In genomic region chr8:117532381-117532972, GRCm38 (mm10) we compare ENCODE assay signal across 17 mouse cellular contexts. TPM values are rescaled to one million over a fixed set of nuclear protein-coding genes. Genes with fewer than 3 reads are reported as not detected.
A peak's percentile ranks its signal among the peaks of the same experiment; 100 is the strongest.
DNase-seq lines count a peak whose midpoint lies in the region; ATAC-seq and TF ChIP-seq lines count a peak whose summit lies in the region.
"Had no signal": no experiment of that assay in that cellular context is flagged by ENCODE, and none has a peak within 500 bp of the region (broad histone marks: within the 10 kb centered on the region; RNA-seq: fewer than 3 reads in every experiment).

No protein-coding gene starts in this region.

- H3K79me2 ChIP-seq in heart, adult 2 months (replicated peaks; ENCODE audit: control insufficient read depth, insufficient read depth, low read length) = no peaks in the 10 kb centered on the region
- peaks cover 89% of the 10 kb centered on the region for H3K79me2 ChIP-seq in CH12.LX (replicated peaks; ENCODE audit: control insufficient read depth, extremely low read depth, insufficient read depth, poor library complexity, severe bottlenecking)

- peaks cover 12% of the 10 kb centered on the region for H3K4me1 ChIP-seq in heart, embryonic 16.5 days (ENCODE audit: control insufficient read depth, insufficient read depth, low read length)
- H3K4me1 ChIP-seq in heart, adult 2 months (ENCODE audit: control insufficient read depth, insufficient read depth, low read length) = no peaks in the 10 kb centered on the region; the same call in 1 of the 2 replicates
- H3K4me1 ChIP-seq in CH12.LX (ENCODE audit: control insufficient read depth in 1 of 2, insufficient read depth in 2 of 2) = peaks cover 41 to 76% of the 10 kb centered on the region in 2 experiments
- H3K4me1 ChIP-seq: lung, embryonic 15.5 days; stomach, embryonic 15.5 days had no signal

- TF ChIP-seq POLR2A in heart, adult 2 months (IDR thresholded peaks at IDR 0.05; ENCODE audit: insufficient read depth, low read depth, low read length) = no peak
- no peak for TF ChIP-seq POLR2A in CH12.LX (IDR thresholded peaks at IDR 0.05; ENCODE audit: low read depth, low read length)

- TF ChIP-seq RAD21 in CH12.LX (IDR thresholded peaks at IDR 0.05; ENCODE audit: low read depth, low read length) = no peak

- ATAC-seq in heart, embryonic 16.5 days (replicated peaks; ENCODE audit: extremely low read depth, insufficient read depth, low FRiP score) = no peak
- peak; percentile 38 for ATAC-seq in megakaryocyte progenitor cell, adult 5-6 weeks (replicated peaks; ENCODE audit: poor library complexity)
- ATAC-seq: forebrain, embryonic 14.5 days; liver, embryonic 12.5 days had no signal

- no peak for TF ChIP-seq EP300 in heart, adult 2 months (IDR thresholded peaks at IDR 0.05; ENCODE audit: insufficient read depth, low read depth, low read length)
- TF ChIP-seq EP300 in CH12.LX (IDR thresholded peaks at IDR 0.05; ENCODE audit: low read length) = no peak

- H3K9me3 ChIP-seq in heart, embryonic 16.5 days (replicated peaks; ENCODE audit: control insufficient read depth, low read length) = no peaks in the 10 kb centered on the region
- H3K9me3 ChIP-seq in CH12.LX (replicated peaks; ENCODE audit: low read length) = peaks cover 16% of the 10 kb centered on the region
- H3K9me3 ChIP-seq: limb, embryonic 10.5 days; liver, embryonic 12.5 days; lung, embryonic 15.5 days; stomach, embryonic 15.5 days had no signal

- no peak overlapping the region for H3K9ac ChIP-seq in heart, embryonic 16.5 days (ENCODE audit: low read length)
- H3K9ac ChIP-seq in heart, adult 2 months (ENCODE audit: low read depth, low read length) = no peak overlapping the region
- H3K9ac ChIP-seq in CH12.LX (ENCODE audit: insufficient read depth, low read depth) = no peak overlapping the region
- H3K9ac ChIP-seq: liver, embryonic 12.5 days; lung, embryonic 15.5 days; stomach, embryonic 15.5 days had no signal

- no peak for TF ChIP-seq CTCF in heart, adult 2 months (IDR thresholded peaks at IDR 0.05)
- no peak for TF ChIP-seq CTCF in CH12.LX (conservative IDR thresholded peaks at IDR 0.05 in 1 of 2, IDR thresholded peaks at IDR 0.05 in 1 of 2; ENCODE audit: low read depth in 2 of 2, low read length in 2 of 2)

- no peak overlapping the region for H3K4me3 ChIP-seq in heart, embryonic 16.5 days (ENCODE audit: low read length)
- no peak overlapping the region for H3K4me3 ChIP-seq in heart, adult 2 months
- H3K4me3 ChIP-seq in CH12.LX (replicated peaks in 1 of 3; ENCODE audit: low read depth in 2 of 3, low read length in 2 of 3, poor library complexity in 1 of 3) = no peak overlapping the region
- H3K4me3 ChIP-seq: limb, embryonic 10.5 days; liver, embryonic 12.5 days; lung, embryonic 15.5 days; stomach, embryonic 15.5 days had no signal

- dilution Hi-C loops in CH12.LX (cut with MboI; ENCODE audit: extremely low pct_ligation_motif_present, extremely low pct_unique_long_range_greater_than_20kb, low sequenced_read_pairs) = no loop called here

- no peaks in the 10 kb centered on the region for H3K36me3 ChIP-seq in heart, embryonic 16.5 days (ENCODE audit: control insufficient read depth, insufficient read depth)
- no peaks in the 10 kb centered on the region for H3K36me3 ChIP-seq in heart, adult 2 months (ENCODE audit: control insufficient read depth, insufficient read depth, low read length)
- H3K36me3 ChIP-seq in CH12.LX (replicated peaks in 1 of 2; ENCODE audit: control insufficient read depth in 1 of 2, insufficient read depth in 1 of 2, low read length in 1 of 2) = peaks cover 13 to 43% of the 10 kb centered on the region in 2 experiments
- H3K36me3 ChIP-seq: limb, embryonic 10.5 days; liver, embryonic 12.5 days; lung, embryonic 15.5 days; stomach, embryonic 15.5 days had no signal

- in situ Hi-C loops in CH12.LX (cut with MboI; ENCODE audit: low pct_ligation_motif_present, low pct_unique_long_range_greater_than_20kb, low sequenced_read_pairs) = no loop called here

- H3K4me2 ChIP-seq in heart, embryonic 16.5 days (ENCODE audit: low read depth, low read length) = no peak overlapping the region
- H3K4me2 ChIP-seq in CH12.LX (ENCODE audit: insufficient read depth, low read depth, poor library complexity, severe bottlenecking) = no peak overlapping the region
- H3K4me2 ChIP-seq: liver, embryonic 12.5 days; lung, embryonic 15.5 days; stomach, embryonic 15.5 days had no signal

- no peak for DNase-seq in heart, adult 2 months
- no peak for DNase-seq in CH12.LX (ENCODE audit: extremely low read depth)
- peak; percentile 80 for DNase-seq in thymus, postnatal 0 days (ENCODE audit: low spot score)
- DNase-seq in urinary bladder, postnatal 10 days (ENCODE audit: low spot score) = no peak
- DNase-seq in gastrocnemius, adult 8-10 months (ENCODE audit: low spot score in 2 of 2) = no peak
- no peak for DNase-seq in layer of hippocampus, postnatal 36 days
- DNase-seq: cerebellum, postnatal 25 days; kidney, adult 8-10 months; kidney, postnatal 4 days; right cerebral cortex, postnatal 25 days had no signal

- peak overlapping the region; percentile 42; the same call in 1 of the 2 replicates for H3K27ac ChIP-seq in heart, embryonic 16.5 days (ENCODE audit: low read length)
- no peak overlapping the region for H3K27ac ChIP-seq in heart, adult 2 months
- peak overlapping the region; percentile 33; the same call in 1 of the 2 replicates for H3K27ac ChIP-seq in CH12.LX (ENCODE audit: insufficient read depth, low read depth)
- H3K27ac ChIP-seq: limb, embryonic 10.5 days; liver, embryonic 12.5 days; lung, embryonic 15.5 days; stomach, embryonic 15.5 days had no signal

- intact Hi-C loops in heart, adult 2 months (cut with DNase I) = no loop called here

- 74% methylated on average over 15 of the region's 15 CpGs for WGBS in heart, embryonic 16.5 days
- 84% methylated on average over 15 of the region's 15 CpGs for WGBS in heart, adult 2 months

- no peaks in the 10 kb centered on the region for H3K27me3 ChIP-seq in heart, embryonic 16.5 days (ENCODE audit: control insufficient read depth, insufficient read depth, low read length)
- no peaks in the 10 kb centered on the region for H3K27me3 ChIP-seq in heart, adult 2 months (ENCODE audit: control insufficient read depth, insufficient read depth, low read length)
- H3K27me3 ChIP-seq in CH12.LX (replicated peaks) = no peaks in the 10 kb centered on the region
- H3K27me3 ChIP-seq: liver, embryonic 12.5 days; lung, embryonic 15.5 days; stomach, embryonic 15.5 days had no signal

TF ChIP-seq in CH12.LX, 34 proteins besides CTCF, POLR2A, EP300 and RAD21:
- TF ChIP-seq MAZ (IDR thresholded peaks at IDR 0.05; ENCODE audit: low read depth, low read length) (no peak), SMC3 (IDR thresholded peaks at IDR 0.05; ENCODE audit: low read depth, low read length) (no peak), SIN3A (IDR thresholded peaks at IDR 0.05; ENCODE audit: low read length) (0 out of 2 replicates have a peak, but pooled peaks have one; percentile 32)

RNA-seq across cellular contexts. Expression of gene Plcg2, which starts 34.4 kb away (rescaled TPM):
- polyA plus RNA-seq in heart, embryonic 16.5 days (2015; fragmentation: Nextera tagmentation; extraction: Ambion mirVana) = 7.0 and 7.2 TPM in 2 replicates
- 1 to 10 TPM; 5.6 to 5.8 TPM for total RNA-seq in heart, adult 2 months (2021)
- polyA plus RNA-seq in heart, adult 2 months (2012; rRNA removed) = 4.5 and 5.4 TPM in 2 replicates
- total RNA-seq in CH12.LX (2012; rRNA removed) (194 and 205 TPM in 2 replicates), CH12.LX (2014; rRNA removed) (129 and 139 TPM in 2 replicates)
- 177 and 196 TPM in 2 replicates for polyA plus RNA-seq in CH12.LX (2012; ENCODE audit: insufficient read length, low read depth)
- total RNA-seq in megakaryocyte progenitor cell, adult 5-6 weeks (2015) = 47.8 and 52.7 TPM in 2 replicates
- total RNA-seq in megakaryocyte progenitor cell, adult 5-6 weeks (2017) = 72.8 and 72.9 TPM in 2 replicates
- 7.8 and 8.4 TPM in 2 replicates for polyA plus RNA-seq in thymus, postnatal 0 days (2015; fragmentation: Nextera tagmentation; extraction: Ambion mirVana)
- under 1 TPM; 0.51 to 0.74 (median 0.67) TPM for total RNA-seq in gastrocnemius, adult 8-10 months (2022)
- 1 to 10 TPM; 2.6 to 3.3 TPM for total RNA-seq in layer of hippocampus, postnatal 36 days (2021)

Comparison
In these comparisons a context has a peak if more than half of its experiments do, and no peak if none do; other contexts are left out.
1. RNA of gene Plcg2, which starts 34.4 kb away (total RNA-seq): 129 to 205 TPM in CH12.LX and 47.8 to 72.9 TPM in megakaryocyte progenitor cell, adult 5-6 weeks; 5.6 to 5.8 TPM in heart, adult 2 months, 2.6 to 3.3 TPM in layer of hippocampus, postnatal 36 days and 0.51 to 0.74 TPM in gastrocnemius, adult 8-10 months; every median in the first group is over 4 times any median in the second.